Mouse (Mus musculus): Measurements from ENCODE around the gene Klf1.
"Not testable (repeated sequence)": the region's sequence is repeated elsewhere in the genome, so short reads cannot be mapped to it uniquely, and the experiment has no call there.

The Klf1 gene

GRCm38 (mm10) chr8:84907493-84907892, 5.8 kb downstream of the Klf1 start:
- DNase-seq (ENCODE audit: low read depth, low spot score) = no peak

GRCm38 (mm10) chr8:84907979-84908378, 6.3 kb downstream of the Klf1 start:
- DNase-seq (ENCODE audit: low read depth, low spot score) = not testable (repeated sequence)

DNA sequence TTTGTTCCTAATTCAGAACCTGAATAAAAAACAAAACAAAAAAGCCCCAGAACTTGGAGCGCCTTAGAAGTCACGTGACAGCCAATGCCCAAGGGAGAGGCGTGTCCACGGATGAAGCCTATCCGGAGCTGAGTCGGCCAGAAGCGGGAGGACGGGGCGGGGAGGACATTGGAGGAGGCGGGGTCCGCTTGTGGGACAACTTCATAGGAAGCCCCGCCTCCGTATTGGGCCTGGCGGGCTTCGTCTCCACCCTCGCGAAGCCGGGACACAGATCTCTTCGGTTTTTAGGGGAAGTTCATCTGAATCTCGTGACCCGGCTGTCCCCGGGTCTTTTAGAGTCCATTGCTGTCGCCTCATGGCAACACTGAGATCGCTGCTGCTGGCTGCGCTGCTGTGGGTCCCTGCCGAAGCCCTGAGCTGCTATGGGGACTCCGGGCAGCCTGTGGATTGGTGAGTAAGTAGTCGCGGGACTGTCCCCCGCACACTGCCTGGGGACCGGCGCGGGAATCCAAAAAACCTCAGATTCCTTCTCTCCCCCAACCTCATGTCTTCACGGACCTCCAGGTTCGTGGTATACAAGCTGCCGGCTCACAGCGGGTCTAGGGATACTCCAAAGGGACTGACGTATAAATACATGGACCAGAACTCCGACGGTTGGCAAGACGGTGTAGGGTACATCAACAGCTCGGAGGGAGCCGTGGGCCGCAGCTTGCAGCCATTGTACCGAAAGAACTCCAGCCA, 6.9 kb downstream of the Klf1 start, which contains the start of gene Dnase2a:
Gene Dnase2a (plus strand): TSS at position 140 of the 741 bp plus-strand sequence.
- peak; percentile 94 for DNase-seq (ENCODE audit: low read depth, low spot score)

DNA sequence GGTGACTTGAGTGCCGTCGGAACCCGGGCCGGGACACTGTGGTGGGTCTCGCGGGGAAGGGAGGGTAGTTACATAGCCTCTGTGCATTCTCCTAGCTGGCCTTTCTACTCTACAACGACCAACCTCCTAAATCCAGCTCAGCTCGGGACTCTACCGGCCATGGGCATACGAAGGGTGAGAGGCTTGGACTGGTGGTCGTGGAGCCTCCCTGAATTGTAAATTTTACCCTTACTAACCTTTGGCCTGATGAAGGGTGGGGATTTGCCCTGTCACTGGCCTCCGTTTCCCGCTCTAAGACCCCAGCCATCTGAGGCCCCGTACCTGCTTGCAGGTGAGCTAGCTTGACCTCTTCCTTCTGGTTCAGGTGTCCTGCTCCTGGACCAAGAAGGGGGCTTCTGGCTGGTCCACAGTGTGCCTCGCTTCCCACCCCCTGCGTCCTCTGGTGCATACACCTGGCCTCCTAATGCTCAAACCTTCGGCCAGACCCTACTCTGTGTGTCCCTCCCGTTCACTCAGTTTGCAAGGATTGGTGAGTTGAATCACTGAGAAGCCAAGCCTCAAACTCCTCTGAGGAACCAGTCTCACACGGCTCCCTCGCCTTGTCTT, 7.5 kb downstream of the Klf1 start:
- no peak for DNase-seq (ENCODE audit: low read depth, low spot score)

DNA sequence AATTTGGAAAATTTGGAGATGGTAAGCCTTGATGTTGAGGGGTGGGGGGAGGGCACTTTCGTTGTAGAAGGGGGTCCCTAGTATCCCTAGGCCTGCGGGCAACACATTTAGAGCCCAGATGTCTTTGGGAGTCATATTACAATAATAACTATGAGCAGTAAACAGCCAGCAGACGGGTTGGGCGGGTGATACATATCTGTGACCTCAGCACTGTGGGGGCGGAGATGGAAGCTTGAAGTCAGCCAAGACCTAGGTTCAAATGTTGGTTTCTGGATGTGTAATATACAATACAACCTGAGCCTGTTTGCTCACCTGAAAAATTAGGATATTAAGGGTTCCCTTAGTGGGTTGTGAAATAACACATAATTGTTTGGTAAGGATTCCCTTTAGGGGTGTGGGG, 8.2 kb downstream of the Klf1 start:
- no peak for DNase-seq (ENCODE audit: low read depth, low spot score)

- no peak for DNase-seq (ENCODE audit: low read depth, low spot score)
Observed at GRCm38 (mm10) chr8:84910551-84910950, 8.8 kb downstream of the Klf1 start.

DNA sequence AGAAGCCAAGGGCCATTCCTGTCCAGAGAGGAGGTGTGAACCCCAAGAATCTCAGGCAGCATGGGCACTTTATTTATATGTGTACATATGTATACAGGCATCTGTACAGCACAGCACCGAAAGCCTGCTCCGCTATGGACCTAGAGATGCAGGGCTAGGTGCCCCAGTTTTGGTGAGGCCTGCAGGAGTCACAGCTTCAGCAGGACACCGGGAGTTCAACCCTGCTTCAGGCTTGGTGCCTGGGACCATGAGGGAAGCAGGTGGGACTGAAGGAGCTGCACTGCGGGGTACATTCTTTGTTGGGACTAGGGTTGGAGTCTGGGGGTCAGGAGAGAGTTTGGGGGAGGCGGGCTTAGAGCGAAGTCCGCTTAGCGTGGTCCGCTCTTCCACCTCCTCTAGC, 10.1 kb downstream of the Klf1 start:
- DNase-seq (ENCODE audit: low read depth, low spot score) = no peak

DNA sequence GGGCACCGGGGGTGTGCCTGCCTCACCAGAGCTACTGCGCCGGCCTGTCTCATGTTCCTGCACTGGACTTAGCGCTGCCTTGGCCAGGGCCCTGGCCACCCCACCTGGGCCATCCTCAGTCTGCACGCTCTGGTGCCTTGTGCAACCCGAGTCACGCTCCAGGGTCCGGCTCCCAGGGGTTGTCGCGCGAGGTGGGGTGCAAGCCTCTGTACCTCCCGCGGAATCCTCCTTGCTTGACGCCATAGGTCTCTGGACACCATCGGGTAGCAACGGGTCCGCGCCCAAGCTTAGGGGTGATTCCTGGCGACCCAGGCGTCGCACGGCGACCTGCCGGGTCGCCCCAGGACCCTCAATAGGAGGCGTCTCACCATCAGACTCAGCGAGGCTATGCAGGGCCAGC, 10.7 kb downstream of the Klf1 start:
- no peak for DNase-seq (ENCODE audit: low read depth, low spot score)

- peak; percentile 67 for DNase-seq (ENCODE audit: low read depth, low spot score)
Observed at GRCm38 (mm10) chr8:84912895-84913501, 11.3 kb downstream of the Klf1 start.

DNA sequence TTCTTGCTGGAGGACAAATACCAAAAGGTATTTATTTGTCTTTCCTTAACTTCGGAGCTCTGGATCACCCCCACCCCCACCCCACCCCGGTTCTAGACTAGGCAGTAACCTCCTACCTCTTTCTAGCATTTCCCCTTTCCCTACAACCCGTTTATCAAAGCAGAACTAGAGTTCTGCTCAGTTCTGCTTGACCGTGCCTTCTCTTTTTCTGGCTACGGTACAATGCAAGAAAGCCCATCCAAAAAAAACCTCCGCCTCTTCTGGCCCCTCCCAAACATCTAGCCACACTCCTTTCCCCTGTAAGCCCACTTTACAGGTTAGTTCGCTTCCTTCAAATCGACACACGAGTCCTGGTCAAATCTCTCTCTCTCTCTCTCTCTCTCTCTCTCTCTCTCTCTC, 11.8 kb downstream of the Klf1 start:
- DNase-seq (ENCODE audit: low read depth, low spot score) = no peak

DNA sequence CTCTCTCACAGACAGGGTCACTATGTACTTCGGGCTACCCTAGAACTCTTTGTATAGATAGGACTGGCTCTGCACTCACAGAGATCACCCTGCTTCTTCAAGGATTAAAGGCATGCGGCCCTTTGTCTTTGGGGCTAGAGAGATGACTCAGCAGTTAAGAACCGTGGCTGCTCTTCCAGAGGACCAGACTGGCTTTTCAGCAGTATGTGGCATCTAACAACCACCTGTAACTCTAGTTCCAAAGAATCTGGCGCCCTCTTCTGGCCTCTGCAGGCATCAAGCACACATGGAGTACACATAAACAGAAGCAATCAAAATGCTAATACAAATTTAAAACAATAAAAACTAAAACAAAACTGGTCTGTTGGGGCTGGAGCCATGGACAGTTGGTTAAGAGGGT, 12.2 kb downstream of the Klf1 start:
- DNase-seq (ENCODE audit: low read depth, low spot score) = no peak

DNA sequence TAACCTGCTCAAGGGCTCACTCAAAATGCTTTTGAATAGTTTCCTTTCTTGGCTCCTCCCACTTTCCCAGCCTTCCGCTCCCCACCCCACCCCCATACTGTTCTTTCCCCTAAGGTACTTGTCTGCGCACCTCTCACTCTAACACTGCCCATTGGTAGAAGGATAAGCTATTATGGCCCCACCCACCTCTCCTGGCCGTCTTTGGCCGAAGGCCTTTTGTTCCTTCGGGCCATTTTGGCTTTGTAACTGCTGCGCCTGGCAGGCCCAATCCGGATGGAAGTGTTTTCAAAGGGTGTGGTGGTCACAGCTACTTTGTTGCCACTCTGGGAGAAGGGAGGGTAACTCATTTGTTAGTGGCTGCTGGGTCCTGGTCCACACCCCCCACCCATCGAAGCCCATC, 13.5 kb downstream of the Klf1 start:
- no peak for DNase-seq (ENCODE audit: low read depth, low spot score)

DNA sequence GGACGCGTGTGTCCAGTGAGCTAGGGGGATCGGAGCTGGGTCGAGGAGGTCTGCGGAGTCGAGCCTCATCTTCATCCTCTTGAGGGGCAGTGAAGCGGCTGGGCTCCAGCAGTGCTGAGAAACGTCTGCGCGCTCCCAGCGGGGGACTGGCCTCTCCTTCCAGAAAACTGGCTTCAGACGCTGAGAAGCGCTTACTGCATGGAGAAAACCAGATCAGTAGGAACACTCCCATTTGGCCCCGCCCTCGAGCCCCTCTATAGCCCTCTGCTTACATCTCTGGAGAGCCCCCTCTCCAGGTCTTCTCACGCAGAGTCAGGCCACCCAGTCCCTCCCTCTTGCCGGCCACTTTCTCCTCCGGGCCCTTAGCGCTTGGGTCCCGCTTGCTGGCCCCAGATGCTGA, 16.1 kb downstream of the Klf1 start:
- DNase-seq (ENCODE audit: low read depth, low spot score) = no peak

DNA sequence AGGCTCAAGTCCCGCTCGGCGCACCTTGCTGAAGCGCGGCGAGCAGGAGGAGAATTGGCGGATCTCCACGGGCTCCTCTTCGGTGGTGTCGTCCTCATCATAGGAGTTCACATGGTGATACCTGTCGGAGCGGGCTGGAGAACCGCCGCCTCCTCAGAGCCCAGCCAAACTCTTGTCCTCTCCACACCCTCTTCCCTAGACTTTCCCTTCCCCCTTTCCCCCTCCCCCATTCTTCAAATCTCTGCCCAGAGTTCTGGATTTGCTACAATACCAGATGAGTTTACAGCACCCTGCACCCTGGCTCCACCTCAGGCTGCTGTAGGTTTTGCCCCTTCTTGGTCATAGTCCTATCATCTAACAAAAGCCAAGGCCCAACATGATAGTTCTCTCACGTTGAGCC, 16.9 kb downstream of the Klf1 start:
- no peak for DNase-seq (ENCODE audit: low read depth, low spot score)

DNA sequence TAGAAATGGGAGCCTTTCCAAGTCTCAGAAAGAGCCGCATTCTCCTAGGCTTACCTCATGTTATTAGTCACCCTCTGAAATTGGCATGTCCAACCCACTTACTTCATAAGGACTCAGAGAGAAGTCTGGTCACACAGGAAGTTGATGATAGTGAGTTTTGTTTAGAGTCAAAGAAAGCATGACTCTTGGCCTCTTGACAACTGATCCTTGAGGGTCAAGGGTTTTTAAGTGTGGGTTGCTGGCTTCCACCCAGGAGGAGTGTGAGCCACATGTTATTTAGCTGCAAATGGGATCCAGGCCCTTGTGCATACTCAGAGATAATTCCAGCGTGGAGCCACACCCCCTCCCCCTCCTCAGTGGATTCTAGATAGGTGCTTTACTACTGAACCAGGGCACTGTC, 19.9 kb downstream of the Klf1 start:
- no peak for DNase-seq (ENCODE audit: low read depth, low spot score)

GRCm38 (mm10) chr8:84925557-84925956, 23.8 kb downstream of the Klf1 start:
- no peak for DNase-seq (ENCODE audit: low read depth, low spot score)

DNA sequence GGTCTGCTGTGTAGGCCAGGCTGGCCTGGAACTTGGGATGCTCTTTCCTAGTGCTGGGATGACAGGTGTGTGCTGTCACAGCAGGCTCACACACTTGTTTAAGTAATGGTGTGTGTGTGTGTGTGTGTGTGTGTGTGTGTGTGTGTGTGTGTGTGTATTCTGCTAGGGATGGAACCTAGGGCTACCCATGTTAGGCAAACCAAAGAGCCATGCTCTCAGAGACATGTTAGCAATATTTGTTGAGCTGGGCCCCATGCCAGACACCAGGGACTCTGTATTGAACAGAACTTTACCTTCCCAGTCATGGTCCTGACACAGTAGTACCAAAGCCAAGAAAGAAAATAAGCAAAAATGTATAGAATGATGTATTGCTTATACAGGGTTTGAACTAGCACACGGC, 25.8 kb downstream of the Klf1 start:
- no peak for DNase-seq (ENCODE audit: low read depth, low spot score)

GRCm38 (mm10) chr8:84928456-84929306, 27.0 kb downstream of the Klf1 start:
- peak; percentile 61 for DNase-seq (ENCODE audit: low read depth, low spot score)

DNA sequence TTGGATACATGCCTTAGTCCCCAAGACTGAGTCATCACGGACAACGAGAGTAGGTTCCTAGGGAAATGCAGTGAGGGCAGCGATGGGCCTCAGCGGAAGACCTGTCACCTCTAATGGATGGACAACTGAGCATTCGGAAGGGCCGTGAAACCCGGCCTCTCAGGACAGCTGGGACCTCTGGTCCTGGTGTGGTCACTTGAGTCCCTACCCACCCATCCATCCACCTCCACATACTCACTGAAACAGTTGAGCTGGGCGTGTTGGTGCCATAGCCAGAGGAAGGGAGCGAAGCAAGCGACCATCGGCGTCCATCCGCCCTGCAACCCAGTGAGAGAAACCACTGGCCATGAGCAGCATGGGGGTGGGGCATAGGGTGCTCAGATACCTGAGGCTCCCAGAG, 28.9 kb downstream of the Klf1 start:
- no peak for DNase-seq (ENCODE audit: low read depth, low spot score)

DNA sequence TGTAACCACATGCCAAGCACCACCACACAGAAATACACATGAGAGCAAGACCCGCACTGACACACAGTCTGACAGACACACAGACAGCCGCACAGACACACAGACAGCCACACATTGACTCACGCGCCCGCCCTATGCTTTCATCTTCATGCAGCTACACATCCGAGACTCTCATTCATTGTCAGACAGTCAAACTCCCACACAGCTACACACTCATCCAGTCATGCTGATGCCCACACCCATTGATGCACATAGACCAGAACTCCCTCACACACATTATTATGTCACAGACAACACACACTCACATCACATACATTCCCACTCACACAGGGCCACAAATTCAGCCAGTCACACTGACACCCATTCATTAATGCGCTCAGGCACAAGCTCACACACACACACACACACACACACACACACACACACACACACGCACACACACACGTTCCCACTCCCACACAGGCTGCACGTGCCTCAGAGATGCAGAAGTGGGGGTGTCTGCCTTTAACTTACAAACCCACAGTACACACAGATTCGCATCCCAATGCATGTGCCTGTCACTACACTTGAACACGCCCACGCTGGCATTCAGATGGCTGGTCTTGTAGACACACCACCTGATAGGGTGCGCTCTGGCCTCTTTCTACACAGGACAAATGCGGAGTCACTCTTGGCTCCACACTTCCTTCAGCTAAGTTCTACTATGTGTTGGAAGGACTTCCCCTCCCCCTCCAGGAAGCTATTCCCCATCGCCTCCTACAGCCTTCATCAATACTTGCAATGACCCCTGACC, 32.2 kb downstream of the Klf1 start:
- no peak for DNase-seq (ENCODE audit: low read depth, low spot score)

GRCm38 (mm10) chr8:84934860-84935259, 33.1 kb downstream of the Klf1 start:
- peak; percentile 76 for DNase-seq (ENCODE audit: low read depth, low spot score)
